Mouse (Mus musculus): ENCODE measurements around the gene Qtrt1. TPM values are rescaled to one million over a fixed set of nuclear protein-coding genes. Genes with fewer than 3 reads are reported as not detected.
"Not testable (repeated sequence)": the region's sequence is repeated elsewhere in the genome, so short reads cannot be mapped to it uniquely, and the experiment has no call there.

Qtrt1 gene
- polyA plus RNA-seq, 1 experiment from 2014 or later, result 59.3 TPM

- ATAC-seq (replicated peaks), result no peak
- no peaks in the 10 kb centered on the region for H3K9me3 ChIP-seq
- no peak overlapping the region for H3K9ac ChIP-seq
- H3K27ac ChIP-seq, result no peak overlapping the region
- H3K4me2 ChIP-seq, result no peak overlapping the region
- no peaks in the 10 kb centered on the region; the same call in 1 of the 2 replicates for H3K36me3 ChIP-seq (replicated peaks)
- no peaks in the 10 kb centered on the region for H3K4me1 ChIP-seq
- H3K27me3 ChIP-seq (replicated peaks), result no peaks in the 10 kb centered on the region
- H3K4me3 ChIP-seq, result no peak overlapping the region
- WGBS, result 88% methylated on average over 7 of the region's 7 CpGs
Observed at GRCm38 (mm10) chr9:21456246-21456929, 44.8 kb downstream of the Qtrt1 start.

GRCm38 (mm10) chr9:21456930-21457634 is 45.4 kb downstream of the Qtrt1 start:
- Histone ChIP-seq H3K36me3 (replicated peaks) (no peaks in the 10 kb centered on the region; the same call in 1 of the 2 replicates), H3K9me3 (no peaks in the 10 kb centered on the region), H3K9ac (no peak overlapping the region), H3K4me2 (no peak overlapping the region), H3K4me3 (no peak overlapping the region), H3K27ac (no peak overlapping the region), H3K27me3 (replicated peaks) (no peaks in the 10 kb centered on the region), H3K4me1 (no peaks in the 10 kb centered on the region)
- no peak for ATAC-seq (replicated peaks)
- WGBS, result 81% methylated on average over 10 of the region's 10 CpGs

GRCm38 (mm10) chr9:21458821-21459220 is 47.2 kb downstream of the Qtrt1 start:
- no peak overlapping the region for H3K9ac ChIP-seq
- H3K27ac ChIP-seq, result no peak overlapping the region
- H3K4me1 ChIP-seq, result no peaks in the 10 kb centered on the region
- no peaks in the 10 kb centered on the region for H3K9me3 ChIP-seq
- no peaks in the 10 kb centered on the region; the same call in 1 of the 2 replicates for H3K36me3 ChIP-seq (replicated peaks)
- H3K27me3 ChIP-seq (replicated peaks), result no peaks in the 10 kb centered on the region
- no peak for ATAC-seq (replicated peaks)
- WGBS, result 81% methylated on average over 3 of the region's 3 CpGs
- H3K4me2 ChIP-seq, result no peak overlapping the region
- H3K4me3 ChIP-seq, result no peak overlapping the region

- no peaks in the 10 kb centered on the region for H3K9me3 ChIP-seq
- no peaks in the 10 kb centered on the region for H3K27me3 ChIP-seq (replicated peaks)
- no peak overlapping the region for H3K4me3 ChIP-seq
- no peaks in the 10 kb centered on the region for H3K4me1 ChIP-seq
- no peak overlapping the region for H3K9ac ChIP-seq
- 95% methylated on average over 3 of the region's 3 CpGs for WGBS
- ATAC-seq (replicated peaks), result no peak
- H3K36me3 ChIP-seq (replicated peaks), result no peaks in the 10 kb centered on the region; the same call in 1 of the 2 replicates
- H3K4me2 ChIP-seq, result no peak overlapping the region
- no peak overlapping the region for H3K27ac ChIP-seq
Observed at GRCm38 (mm10) chr9:21460400-21460940, 48.8 kb downstream of the Qtrt1 start.

- H3K27me3 ChIP-seq (replicated peaks), result no peaks in the 10 kb centered on the region
- no peak overlapping the region for H3K4me3 ChIP-seq
- H3K9ac ChIP-seq, result no peak overlapping the region
- no peak for ATAC-seq (replicated peaks)
- 78% methylated on average over 5 of the region's 5 CpGs for WGBS
- no peaks in the 10 kb centered on the region for H3K4me1 ChIP-seq
- no peaks in the 10 kb centered on the region for H3K9me3 ChIP-seq
- H3K27ac ChIP-seq, result peak overlapping the region; percentile 3; the same call in 1 of the 2 replicates
- H3K4me2 ChIP-seq, result no peak overlapping the region
- H3K36me3 ChIP-seq (replicated peaks), result peaks cover 12% of the 10 kb centered on the region; the same call in 1 of the 2 replicates
Observed at GRCm38 (mm10) chr9:21463138-21463590, 51.5 kb downstream of the Qtrt1 start.

GRCm38 (mm10) chr9:21463766-21464564 is 52.3 kb downstream of the Qtrt1 start:
- Histone ChIP-seq H3K4me2 (no peak overlapping the region), H3K4me3 (no peak overlapping the region), H3K4me1 (no peaks in the 10 kb centered on the region), H3K36me3 (replicated peaks) (peaks cover 16% of the 10 kb centered on the region), H3K27ac (no peak overlapping the region), H3K9ac (no peak overlapping the region), H3K27me3 (replicated peaks) (no peaks in the 10 kb centered on the region), H3K9me3 (no peaks in the 10 kb centered on the region)
- ATAC-seq (replicated peaks), result no peak
- WGBS, result 90% methylated on average over 3 of the region's 3 CpGs

- H3K27me3 ChIP-seq (replicated peaks); H3K9ac ChIP-seq; H3K4me2 ChIP-seq: not testable (repeated sequence)
Observed at GRCm38 (mm10) chr9:21464565-21464928, 52.9 kb downstream of the Qtrt1 start.

GRCm38 (mm10) chr9:21469032-21470024 is 57.7 kb downstream of the Qtrt1 start:
- Histone ChIP-seq H3K4me3 (no peak overlapping the region), H3K9ac (no peak overlapping the region), H3K4me1 (no peaks in the 10 kb centered on the region), H3K27ac (no peak overlapping the region), H3K4me2 (no peak overlapping the region), H3K27me3 (replicated peaks) (no peaks in the 10 kb centered on the region), H3K36me3 (replicated peaks) (peaks cover 45% of the 10 kb centered on the region), H3K9me3 (no peaks in the 10 kb centered on the region)
- no peak for ATAC-seq (replicated peaks)
- 86% methylated on average over 20 of the region's 20 CpGs for WGBS

More at GRCm38 (mm10) chr9:21464565-21464928, 52.9 kb downstream of the Qtrt1 start:
- not testable (repeated sequence) for ATAC-seq (replicated peaks); H3K27ac ChIP-seq; H3K4me1 ChIP-seq; H3K4me3 ChIP-seq; H3K9me3 ChIP-seq
- peaks cover 16% of the 10 kb centered on the region for H3K36me3 ChIP-seq (replicated peaks)
- 94% methylated on average over 7 of the region's 7 CpGs for WGBS

Other genes starting within 250 kb of the Qtrt1 start
- 42.7 and 44.5 TPM in 2 replicates for gene Pde4a, start 246.1 kb upstream of the Qtrt1 start, polyA plus RNA-seq (2015; fragmentation: Nextera tagmentation; extraction: Ambion mirVana)
- gene Keap1, start 172.5 kb upstream of the Qtrt1 start, polyA plus RNA-seq (2015; fragmentation: Nextera tagmentation; extraction: Ambion mirVana), result 75.4 and 78.7 TPM in 2 replicates
- gene S1pr5, start 163.4 kb upstream of the Qtrt1 start, polyA plus RNA-seq (2015; fragmentation: Nextera tagmentation; extraction: Ambion mirVana), result 2.8 and 4.2 TPM in 2 replicates
- 54.7 and 55.7 TPM in 2 replicates for gene Atg4d, start 146.5 kb upstream of the Qtrt1 start, polyA plus RNA-seq (2015; fragmentation: Nextera tagmentation; extraction: Ambion mirVana)
- 17.1 and 20.8 TPM in 2 replicates for gene Kri1, start 123.9 kb upstream of the Qtrt1 start, polyA plus RNA-seq (2015; fragmentation: Nextera tagmentation; extraction: Ambion mirVana)
- 87.3 and 92.1 TPM in 2 replicates for gene Cdkn2d, start 120.4 kb upstream of the Qtrt1 start, polyA plus RNA-seq (2015; fragmentation: Nextera tagmentation; extraction: Ambion mirVana)
- gene Ap1m2, start 99.5 kb upstream of the Qtrt1 start, polyA plus RNA-seq (2015; fragmentation: Nextera tagmentation; extraction: Ambion mirVana), result 1.1 and 1.2 TPM in 2 replicates
- 63.3 and 70.0 TPM in 2 replicates for gene Slc44a2, start 91.1 kb upstream of the Qtrt1 start, polyA plus RNA-seq (2015; fragmentation: Nextera tagmentation; extraction: Ambion mirVana)
- gene Ilf3, start 44.0 kb upstream of the Qtrt1 start, polyA plus RNA-seq (2015; fragmentation: Nextera tagmentation; extraction: Ambion mirVana), result 246 and 256 TPM in 2 replicates
- gene Dnm2, start 13.1 kb downstream of the Qtrt1 start, polyA plus RNA-seq (2015; fragmentation: Nextera tagmentation; extraction: Ambion mirVana), result 71.5 and 74.9 TPM in 2 replicates
- gene Tmed1, start 98.4 kb downstream of the Qtrt1 start, polyA plus RNA-seq (2015; fragmentation: Nextera tagmentation; extraction: Ambion mirVana), result 61.2 and 62.7 TPM in 2 replicates
- 1.9 and 2.6 TPM in 2 replicates for gene AB124611, start 114.3 kb downstream of the Qtrt1 start, polyA plus RNA-seq (2015; fragmentation: Nextera tagmentation; extraction: Ambion mirVana)
- 46.7 and 49.3 TPM in 2 replicates for gene Carm1, start 135.1 kb downstream of the Qtrt1 start, polyA plus RNA-seq (2015; fragmentation: Nextera tagmentation; extraction: Ambion mirVana)
- gene Timm29, start 180.9 kb downstream of the Qtrt1 start, polyA plus RNA-seq (2015; fragmentation: Nextera tagmentation; extraction: Ambion mirVana), result 68.0 and 68.8 TPM in 2 replicates
- gene Yipf2, start 181.0 kb downstream of the Qtrt1 start, polyA plus RNA-seq (2015; fragmentation: Nextera tagmentation; extraction: Ambion mirVana), result 27.0 and 29.2 TPM in 2 replicates
- gene Smarca4, start 204.3 kb downstream of the Qtrt1 start, polyA plus RNA-seq (2015; fragmentation: Nextera tagmentation; extraction: Ambion mirVana), result 158 and 163 TPM in 2 replicates